Mouse (Mus musculus) neural tube, embryonic 13.5 days (tissue): ENCODE measurements around the gene Tmem242. TPM values are rescaled to one million over a fixed set of nuclear protein-coding genes. Genes with fewer than 3 reads are reported as not detected.

Source experiments
- ATAC-seq: fragments of 200-750 bp; cut with Nextera tagmentation; 2 replicates; pipeline ENCODE4 v1.8.0; 2017; ENCODE audit warnings: low read depth, mild to moderate bottlenecking, moderate TSS enrichment, moderate library complexity
- H3K27ac ChIP-seq: fragments of 300-500 bp; sonication (generic); replicated peaks from 2 replicates; pipeline ENCODE4 v1.5.1; 2015; ENCODE audit warnings: moderate library complexity, mild to moderate bottlenecking, inconsistent platforms
- H3K27me3 ChIP-seq: fragments of 300-500 bp; sonication (generic); 2 replicates; pipeline ENCODE4 v1.6.1; 2015; ENCODE audit warnings: mild to moderate bottlenecking, inconsistent platforms
- H3K36me3 ChIP-seq: fragments of 300-500 bp; sonication (generic); 2 replicates; pipeline ENCODE4 v1.6.1; 2015; ENCODE audit warnings: mild to moderate bottlenecking, inconsistent platforms
- H3K4me1 ChIP-seq: fragments of 300-500 bp; sonication (generic); replicated peaks from 2 replicates; pipeline ENCODE4 v1.6.1; 2015; ENCODE audit warnings: inconsistent platforms
- H3K4me2 ChIP-seq: fragments of 300-500 bp; sonication (generic); 2 replicates; pipeline ENCODE4 v1.6.1; 2015; ENCODE audit warnings: inconsistent platforms, mild to moderate bottlenecking, moderate library complexity
- H3K4me3 ChIP-seq: fragments of 300-500 bp; sonication (generic); 2 replicates; pipeline ENCODE4 v1.5.1; 2015; ENCODE audit warnings: mild to moderate bottlenecking, inconsistent platforms
- H3K9ac ChIP-seq: fragments of 300-500 bp; sonication (generic); 2 replicates; pipeline ENCODE4 v1.6.1; 2015; ENCODE audit warnings: moderate library complexity, mild to moderate bottlenecking, inconsistent platforms
- H3K9me3 ChIP-seq: fragments of 300-500 bp; sonication (generic); 2 replicates; pipeline ENCODE4 v1.6.1; 2016; ENCODE audit warnings: inconsistent platforms
- WGBS: fragments of 180-500 bp; shearing (Covaris S2); methylation state at CpG from one replicate; pipeline ENCODE4 v1.1.7; 2015; 5-methylcytosine and 5-hydroxymethylcytosine counted together
- microRNA-seq: library from miRNA; unstranded; fragments of <30 nt; microRNA quantifications from one replicate; pipeline ENCODE4, GENCODE M21; 2016
- polyA plus RNA-seq: library from polyadenylated mRNA; unstranded; fragments of >200 nt; fragmentation: Nextera tagmentation; extraction: Ambion mirVana; gene quantifications from 2 replicates; pipeline ENCODE4 v1.2.1, GENCODE M21; 2015

Gene Tmem242
- polyA plus RNA-seq, 1 experiment from 2014 or later, result 119 TPM

- WGBS, result 60% methylated on average over 4 of the region's 4 CpGs
- Histone ChIP-seq H3K4me3 (no peak overlapping the region), H3K27me3 (no peaks in the 10 kb centered on the region)
Measured at GRCm38 (mm10) chr17:5371032-5371431, 69.0 kb downstream of the Tmem242 start.

GRCm38 (mm10) chr17:5365992-5366398 is 74.1 kb downstream of the Tmem242 start:
- Histone ChIP-seq H3K27me3 (no peaks in the 10 kb centered on the region), H3K4me2 (peak overlapping the region; percentile 4; the same call in 1 of the 2 replicates), H3K9ac (0 out of 2 replicates have a peak overlapping the region, but pooled peaks have one; percentile 50), H3K9me3 (no peaks in the 10 kb centered on the region), H3K4me3 (no peak overlapping the region), H3K27ac (peak overlapping the region; percentile 75), H3K4me1 (peaks cover 31% of the 10 kb centered on the region), H3K36me3 (no peaks in the 10 kb centered on the region)
- WGBS, result 17% methylated on average over 8 of the region's 8 CpGs
- ATAC-seq, result peak; percentile 74

More at GRCm38 (mm10) chr17:5371032-5371431, 69.0 kb downstream of the Tmem242 start:
- H3K9ac ChIP-seq, result no peak overlapping the region
- no peaks in the 10 kb centered on the region for H3K36me3 ChIP-seq
- ATAC-seq, result no peak
- no peak overlapping the region for H3K4me2 ChIP-seq
- H3K27ac ChIP-seq, result no peak overlapping the region
- no peaks in the 10 kb centered on the region for H3K9me3 ChIP-seq
- H3K4me1 ChIP-seq, result peaks cover 28% of the 10 kb centered on the region

Small RNA genes lying within 50 kb of the gene (microRNA-seq; reads per million reads assigned to microRNA genes)
- not detected for gene Gm22475

Other genes starting within 250 kb of the Tmem242 start
- 0.13 TPM in 1 of 2 replicates, not detected in the other for gene Ldhal6b, start 21.5 kb downstream of the Tmem242 start, polyA plus RNA-seq
- gene Zdhhc14, start 52.3 kb upstream of the Tmem242 start, polyA plus RNA-seq, result 6.9 and 8.4 TPM in 2 replicates